Mouse (Mus musculus) adrenal gland, postnatal 36 days (tissue): ENCODE data around the gene 6030452D12Rik. TPM values are rescaled to one million over a fixed set of nuclear protein-coding genes. Genes with fewer than 3 reads are reported as not detected.

ENCODE experiments used
- DNase-seq, 2 experiments: peaks; one replicate each; pipeline ENCODE4 v3.0.0; 2021; ENCODE audit warnings: mixed read lengths in 1 of 2
- long read RNA-seq, 2 experiments: library from polyadenylated mRNA; stranded (forward); transcript quantifications; one replicate each; pipeline ENCODE4 v2.0.0; 2021; ENCODE audit warnings: borderline sequencing depth in 2 of 2
- total RNA-seq, 2 experiments: library from RNA; stranded (reverse); gene quantifications; 2 replicates each; pipeline ENCODE4 v1.2.3; 2021

The 6030452D12Rik gene
- total RNA-seq, result not detected
- long read RNA-seq, experiment 1, result 0 reads
- long read RNA-seq, experiment 2, result 0 reads

GRCm38 (mm10) chr8:106500018-106500685 is at the start of gene 6030452D12Rik:
Gene 6030452D12Rik (plus strand): TSS chr8:106500522.
- DNase-seq, result no peak

DNA sequence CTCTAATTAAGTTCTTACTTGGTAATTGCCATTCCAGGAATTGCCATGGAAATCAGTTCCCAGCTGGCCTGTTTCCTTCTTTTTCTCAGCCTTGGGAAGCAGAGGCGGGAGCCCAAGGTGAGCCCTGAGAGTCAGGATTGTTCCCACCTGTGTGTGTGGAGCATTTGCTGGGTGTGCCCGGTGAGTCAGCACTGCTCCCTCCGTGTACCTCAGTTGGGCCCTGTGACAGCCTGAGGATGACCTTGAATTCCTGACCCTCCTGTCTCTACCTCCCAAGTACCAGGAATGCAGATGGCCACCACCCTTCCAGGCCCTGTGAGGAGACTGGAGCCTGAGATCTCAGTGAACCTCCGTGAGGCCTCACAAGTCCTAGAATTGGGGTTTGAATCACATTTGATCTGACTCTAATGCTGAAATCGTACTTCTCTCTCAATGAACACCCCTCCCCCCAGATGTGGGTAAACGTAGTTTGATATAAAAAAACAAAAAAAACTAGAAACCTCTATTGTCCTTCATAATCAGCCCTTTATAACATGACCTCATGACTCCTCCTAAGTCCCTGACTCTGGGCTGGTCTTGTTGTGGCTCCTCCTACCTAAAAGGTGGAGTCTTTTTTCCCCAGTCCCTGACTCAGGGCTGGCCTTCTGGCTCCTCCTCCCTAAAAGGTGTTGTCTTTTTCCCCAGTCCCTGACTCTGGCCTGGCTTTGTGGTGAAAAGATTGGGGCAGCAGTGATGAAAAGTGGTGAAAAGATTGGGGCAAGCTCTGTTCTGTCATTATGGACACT is 48.8 kb upstream of the 6030452D12Rik start:
- DNase-seq, result no peak

DNA sequence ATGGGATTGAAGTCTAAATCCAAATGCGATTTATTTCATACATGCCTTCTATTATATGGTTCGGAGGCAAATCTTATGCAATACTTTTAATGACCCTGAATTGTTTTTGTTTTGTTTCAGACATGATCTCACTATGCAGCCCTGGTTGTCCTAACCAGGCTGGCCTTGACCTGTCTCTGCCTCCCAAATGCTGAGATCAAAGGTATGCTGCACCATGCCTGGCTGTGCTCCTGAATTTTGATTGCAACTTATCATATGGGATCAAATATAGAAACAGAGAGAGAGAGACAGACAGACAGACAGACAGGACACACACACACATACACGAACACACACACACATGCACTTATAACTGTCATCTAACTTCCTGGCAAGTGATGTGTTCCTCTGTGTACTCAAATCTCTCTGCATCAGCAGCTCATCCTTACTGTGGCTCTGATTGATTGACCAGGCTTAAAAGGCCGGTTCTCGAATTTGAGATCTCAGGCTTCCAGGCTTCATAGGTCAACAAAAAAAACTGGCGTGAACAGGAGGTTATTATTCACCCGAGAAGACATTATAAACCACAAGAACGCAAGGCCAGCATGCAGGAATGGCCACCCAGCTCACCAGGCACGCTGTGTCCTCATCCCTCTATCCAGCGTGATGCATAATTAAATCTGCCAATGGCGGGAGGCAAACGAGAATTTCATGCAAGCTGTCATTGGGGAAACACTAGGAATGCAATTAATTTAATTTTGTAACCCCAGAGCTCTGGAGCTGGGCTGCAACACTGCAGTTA is 47.4 kb upstream of the 6030452D12Rik start:
- peak; percentile 61 to 63 for DNase-seq

GRCm38 (mm10) chr8:106454036-106454435 is 46.3 kb upstream of the 6030452D12Rik start:
- no peak for DNase-seq

- DNase-seq, result no peak
These were observed 38.2 kb upstream of the 6030452D12Rik start for GRCm38 (mm10) chr8:106462131-106462530.

- DNase-seq, result no peak
These were observed 36.5 kb upstream of the 6030452D12Rik start for GRCm38 (mm10) chr8:106463795-106464194.

DNA sequence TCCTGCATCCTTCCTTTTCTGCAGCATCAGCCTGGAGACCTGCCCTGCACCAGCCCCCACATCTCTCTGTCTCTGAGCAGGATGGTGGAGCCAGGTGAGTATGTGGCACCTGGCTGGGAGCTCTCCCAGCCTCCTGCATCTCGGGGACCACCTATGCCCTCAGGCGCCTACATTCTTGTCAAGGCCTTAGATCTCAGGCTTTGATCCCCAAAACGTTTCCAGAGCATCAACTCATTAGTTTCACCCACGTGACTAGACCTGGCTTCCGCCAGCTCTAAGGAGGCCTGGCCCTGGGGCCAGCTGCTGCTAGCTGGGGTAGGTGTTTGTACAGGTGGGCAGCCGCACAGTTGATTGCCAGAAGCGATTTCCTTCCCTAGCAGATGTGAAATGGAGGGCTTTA is 30.8 kb upstream of the 6030452D12Rik start:
- DNase-seq, result no peak

DNA sequence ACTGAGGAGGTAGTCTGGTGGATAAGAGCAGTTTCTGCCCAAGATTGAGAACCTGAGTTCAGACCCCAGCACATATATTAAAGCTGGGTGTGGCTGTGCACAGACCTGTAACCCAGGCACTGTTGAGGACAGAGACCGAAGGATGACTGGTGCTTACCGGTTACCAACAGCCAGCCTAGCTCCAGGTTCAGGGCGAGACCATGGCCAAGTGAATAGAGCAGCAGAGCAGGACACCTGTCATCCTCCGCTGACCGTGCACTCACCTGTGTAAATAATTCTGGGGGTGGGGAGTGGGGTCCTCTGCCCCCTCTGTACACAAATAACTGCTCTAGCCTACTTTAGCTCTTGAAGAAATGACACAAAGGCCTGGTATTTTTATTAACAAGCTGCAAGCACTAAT is 26.3 kb upstream of the 6030452D12Rik start:
- no peak for DNase-seq

DNA sequence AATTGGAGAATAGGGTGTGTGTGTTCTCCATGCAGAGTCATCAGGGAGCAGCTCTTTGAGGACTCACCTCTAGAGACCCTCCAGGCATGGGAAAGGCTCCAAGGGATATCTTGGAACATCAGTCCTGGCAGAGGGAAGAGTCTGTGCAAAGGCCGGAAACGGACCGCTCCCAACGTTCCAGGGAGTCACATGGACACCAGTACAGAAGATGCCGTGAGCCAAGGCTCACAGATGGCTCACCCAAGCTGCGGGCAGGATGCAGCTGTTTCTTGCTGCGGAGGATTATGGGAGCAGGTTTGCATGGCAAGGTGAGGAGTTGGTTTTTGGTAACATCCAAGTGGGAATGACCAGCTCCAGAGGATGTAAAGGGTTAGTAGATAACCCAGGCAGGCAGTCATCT is 3.9 kb downstream of the 6030452D12Rik start:
- DNase-seq, result no peak

GRCm38 (mm10) chr8:106505328-106505965 is 5.1 kb downstream of the 6030452D12Rik start:
- DNase-seq, result no peak

- no peak for DNase-seq
These were observed 5.8 kb downstream of the 6030452D12Rik start for GRCm38 (mm10) chr8:106506106-106506505.

- peak in 1 of 2 experiments; percentile 28 for DNase-seq
These were observed 7.5 kb downstream of the 6030452D12Rik start for GRCm38 (mm10) chr8:106507761-106508331.

GRCm38 (mm10) chr8:106508456-106508855 is 8.1 kb downstream of the 6030452D12Rik start:
- DNase-seq, result no peak

DNA sequence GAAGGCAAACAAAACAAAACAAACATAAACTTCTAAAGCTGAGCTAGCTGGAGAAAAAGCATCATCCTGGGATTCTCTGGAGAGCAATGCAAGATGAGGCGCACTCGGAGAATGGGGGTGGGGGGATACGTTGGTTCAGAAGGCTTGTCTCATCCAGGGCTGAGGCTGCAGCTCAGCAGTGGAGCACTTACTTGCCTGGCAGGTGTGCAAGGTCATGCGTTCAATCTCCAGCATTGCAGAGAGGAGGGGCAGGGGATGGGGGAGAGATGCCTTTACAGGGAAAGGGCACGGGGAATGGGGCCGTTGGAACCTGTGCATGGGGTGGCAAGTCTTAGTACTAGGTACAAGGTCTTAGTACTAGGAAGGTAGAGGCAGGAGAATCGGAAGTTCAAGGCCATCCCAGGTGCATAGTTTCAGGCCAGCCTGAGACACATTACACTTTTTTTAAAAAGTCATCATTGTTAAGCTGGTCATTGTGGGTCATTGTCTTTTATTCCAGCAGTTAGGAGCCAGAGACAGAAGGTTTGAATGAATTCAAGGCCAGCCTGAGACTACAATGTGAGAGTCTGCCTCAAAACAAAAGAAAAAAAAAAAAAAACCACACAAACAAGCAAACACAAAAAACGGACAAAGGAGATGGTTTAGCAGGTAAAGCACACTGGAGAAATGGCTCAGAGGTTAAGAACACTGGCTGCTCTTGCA is 8.9 kb downstream of the 6030452D12Rik start:
- no peak for DNase-seq

DNA sequence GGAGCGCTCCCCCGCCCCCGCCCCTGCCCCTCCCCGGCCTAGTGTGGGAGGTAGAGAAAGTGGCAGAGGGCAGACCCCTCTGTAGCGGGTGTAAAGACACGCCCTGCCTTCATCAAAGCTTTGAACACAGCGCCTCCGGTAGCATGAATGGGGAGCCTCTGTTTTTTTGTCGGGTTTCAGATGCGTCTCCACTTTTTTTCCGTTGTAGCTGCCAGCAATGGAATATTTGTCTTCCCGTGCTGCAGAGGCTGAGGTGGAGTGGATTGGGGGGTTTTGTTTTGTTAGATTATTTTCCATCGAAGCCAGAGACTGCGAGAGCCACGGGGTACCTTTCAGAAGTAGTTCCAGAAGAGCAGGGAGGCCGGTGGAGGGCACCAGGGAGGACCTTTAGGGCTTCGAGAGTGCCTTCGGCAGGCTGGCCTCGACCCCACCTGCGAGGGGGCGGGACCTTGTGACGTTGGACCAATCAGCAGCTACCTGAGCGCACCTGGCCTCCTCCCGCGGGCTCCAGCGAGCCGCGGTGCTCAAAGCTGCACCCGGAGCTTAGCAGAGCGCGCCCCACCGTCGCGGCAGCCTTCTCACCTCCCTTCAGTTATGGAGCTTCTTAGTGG is 10.1 kb downstream of the 6030452D12Rik start, which contains the start of gene Cdh3:
Gene Cdh3, plus strand, starts transcription at position 527 of the 611 bp plus-strand sequence.
- DNase-seq, result peak in 1 of 2 experiments; percentile 29

- DNase-seq, result peak; percentile 9 to 14
These were observed 10.8 kb downstream of the 6030452D12Rik start for GRCm38 (mm10) chr8:106511065-106511501.

DNA sequence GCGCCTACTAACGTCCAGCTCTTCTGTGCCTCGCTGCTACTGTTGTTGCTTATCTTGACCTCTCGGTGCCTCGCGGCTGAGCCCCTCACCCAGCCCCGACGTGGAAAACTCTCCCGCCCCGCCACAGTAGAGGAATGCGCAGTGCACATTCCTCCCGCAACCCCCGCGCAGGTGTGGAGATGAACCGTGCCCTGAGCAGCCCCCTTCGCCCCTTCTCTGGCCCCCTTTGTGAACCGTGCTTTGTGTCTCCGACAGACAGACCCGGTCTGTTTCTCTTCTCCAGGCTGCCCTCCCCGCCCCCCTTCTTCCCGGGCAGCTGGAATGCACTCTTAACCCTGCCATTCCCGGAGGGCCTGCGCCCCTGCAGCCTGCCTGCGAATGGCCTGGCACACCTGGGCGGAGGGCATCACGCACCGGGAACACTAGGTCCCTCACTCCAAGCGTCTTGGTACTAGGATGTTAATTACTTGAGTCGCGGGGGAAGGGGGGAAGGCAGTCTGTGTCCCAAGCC is 11.3 kb downstream of the 6030452D12Rik start:
- peak in 1 of 2 experiments; percentile 28 for DNase-seq

- DNase-seq, result no peak
These were observed 12.3 kb downstream of the 6030452D12Rik start for GRCm38 (mm10) chr8:106512475-106513150.

DNA sequence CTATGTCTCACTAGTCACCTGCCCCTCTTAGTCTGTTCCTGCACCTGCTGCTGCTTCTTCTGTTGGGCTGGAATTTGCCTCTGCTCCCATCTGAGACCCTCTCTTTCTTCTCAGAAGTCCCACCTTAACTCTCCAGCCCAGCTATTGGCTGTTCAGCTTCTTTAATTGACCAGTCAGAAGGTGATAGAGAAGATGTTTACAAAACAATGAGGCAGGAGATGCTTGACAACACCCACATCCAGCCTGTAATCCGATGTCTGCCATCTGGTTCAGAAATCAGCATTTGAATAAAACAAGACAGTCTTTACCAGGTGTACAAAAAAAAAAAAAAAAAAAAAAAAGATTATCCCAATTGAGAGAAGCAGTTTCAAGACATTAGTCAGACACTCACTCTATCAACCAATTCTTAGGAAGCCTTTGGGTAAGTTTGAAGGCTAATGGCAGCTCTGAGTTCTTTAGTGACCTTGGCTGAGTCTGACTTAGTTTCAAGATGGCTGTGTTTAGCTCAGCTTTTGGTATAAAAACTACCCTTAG is 15.7 kb downstream of the 6030452D12Rik start:
- no peak for DNase-seq
